Mouse (Mus musculus) lung, postnatal 0 days (tissue): Measurements from ENCODE around the gene Gm45716. TPM values are rescaled to one million over a fixed set of nuclear protein-coding genes. Genes with fewer than 3 reads are reported as not detected.

Experiments
- ATAC-seq: fragments of 200-750 bp; cut with Nextera tagmentation; 2 replicates; pipeline ENCODE4 v1.8.0; 2017; ENCODE audit warnings: moderate library complexity
- DNase-seq: peaks from one replicate; pipeline ENCODE4 v3.0.0-alpha.2; 2016; ENCODE audit warnings: low spot score
- H3K27ac ChIP-seq: fragments of 300-500 bp; sonication (generic); 2 replicates; pipeline ENCODE4 v1.5.1; 2014; ENCODE audit warnings: antibody characterized with exemption, mild to moderate bottlenecking, low read length, mixed read lengths
- H3K27me3 ChIP-seq: fragments of 300-500 bp; sonication (generic); replicated peaks from 2 replicates; pipeline ENCODE4 v1.6.1; 2014; ENCODE audit warnings: low read length, mixed read lengths; ENCODE audit not compliant: insufficient read depth
- H3K36me3 ChIP-seq: fragments of 300-500 bp; sonication (generic); 2 replicates; pipeline ENCODE4 v1.6.1; 2014; ENCODE audit warnings: low read length, mixed read lengths; ENCODE audit not compliant: insufficient read depth
- H3K4me1 ChIP-seq: fragments of 300-500 bp; sonication (generic); 2 replicates; pipeline ENCODE4 v1.6.1; 2014; ENCODE audit warnings: antibody characterized with exemption, low read depth, low read length, mixed read lengths; ENCODE audit not compliant: insufficient read depth
- H3K4me2 ChIP-seq: fragments of 300-500 bp; sonication (generic); replicated peaks from 2 replicates; pipeline ENCODE4 v1.6.1; 2014; ENCODE audit warnings: low read depth, mild to moderate bottlenecking, low read length, moderate library complexity, mixed read lengths
- H3K4me3 ChIP-seq: fragments of 300-500 bp; sonication (generic); 2 replicates; pipeline ENCODE4 v1.5.1; 2014; ENCODE audit warnings: low read depth, low read length
- H3K9ac ChIP-seq: fragments of 300-500 bp; sonication (generic); replicated peaks from 2 replicates; pipeline ENCODE4 v1.6.1; 2014; ENCODE audit warnings: low read depth, mild to moderate bottlenecking
- H3K9me3 ChIP-seq: fragments of 300-500 bp; sonication (generic); 2 replicates; pipeline ENCODE4 v1.6.1; 2016; ENCODE audit warnings: low read length, mixed read lengths
- CTCF ChIP-seq: IDR thresholded peaks from 2 replicates; pipeline ENCODE4 v1.5.1; 2016; ENCODE audit warnings: antibody characterized with exemption, mild to moderate bottlenecking
- EP300 ChIP-seq: IDR thresholded peaks from 2 replicates; pipeline ENCODE4 v1.6.1; 2016; ENCODE audit warnings: antibody characterized with exemption, mild to moderate bottlenecking, control low read depth
- WGBS: fragments of 180-500 bp; shearing (Covaris S2); extraction: QIAGEN DNeasy Blood & Tissue Kit; methylation state at CpG from one replicate; pipeline ENCODE4 v1.1.7; 2014; 5-methylcytosine and 5-hydroxymethylcytosine counted together
- polyA plus RNA-seq: library from polyadenylated mRNA; unstranded; fragments of >200 nt; fragmentation: Nextera tagmentation; extraction: Ambion mirVana; gene quantifications from 2 replicates; pipeline ENCODE4 v1.2.1, GENCODE M21; 2015

The Gm45716 gene
- polyA plus RNA-seq, 1 experiment from 2014 or later, result 11.9 TPM

DNA sequence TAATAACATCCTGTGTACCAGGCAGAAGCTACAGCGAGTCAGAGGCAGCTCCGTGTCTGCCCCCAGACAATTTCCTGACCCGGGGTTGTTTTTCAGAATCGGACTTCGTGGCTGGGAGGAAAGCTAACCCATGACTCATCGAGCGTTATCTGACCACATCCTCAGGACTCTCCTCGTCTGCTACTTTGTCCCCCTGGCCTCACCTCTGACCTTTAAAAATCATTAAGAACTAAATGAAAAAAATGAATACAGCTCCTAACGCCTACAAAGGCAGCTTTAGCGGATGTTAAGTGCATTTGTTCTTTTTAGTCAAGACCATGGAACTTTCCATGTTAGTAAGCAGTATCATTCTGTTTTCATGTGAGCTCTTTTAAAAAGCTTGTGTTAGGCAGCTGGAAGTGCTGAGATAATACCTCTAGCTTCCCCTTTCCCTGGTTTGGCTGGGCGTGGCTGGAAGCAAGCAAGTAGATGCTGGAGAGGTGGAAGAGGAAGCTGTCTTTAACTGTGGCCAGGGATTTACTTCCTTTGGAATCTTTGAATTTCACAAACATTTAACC is 37.5 kb downstream of the Gm45716 start:
- TF ChIP-seq EP300 (peak; percentile 51), CTCF (no peak)
- H3K4me3 ChIP-seq, result no peak overlapping the region
- no peaks in the 10 kb centered on the region for H3K4me1 ChIP-seq
- H3K27me3 ChIP-seq, result no peaks in the 10 kb centered on the region
- H3K27ac ChIP-seq, result peak overlapping the region; percentile 32; the same call in 1 of the 2 replicates
- no peak overlapping the region for H3K4me2 ChIP-seq
- DNase-seq, result peak; percentile 55
- no peak overlapping the region for H3K9ac ChIP-seq
- H3K36me3 ChIP-seq, result no peaks in the 10 kb centered on the region
- 34% methylated on average over 11 of the region's 11 CpGs for WGBS
- H3K9me3 ChIP-seq, result no peaks in the 10 kb centered on the region
- ATAC-seq, result peak; percentile 75

DNA sequence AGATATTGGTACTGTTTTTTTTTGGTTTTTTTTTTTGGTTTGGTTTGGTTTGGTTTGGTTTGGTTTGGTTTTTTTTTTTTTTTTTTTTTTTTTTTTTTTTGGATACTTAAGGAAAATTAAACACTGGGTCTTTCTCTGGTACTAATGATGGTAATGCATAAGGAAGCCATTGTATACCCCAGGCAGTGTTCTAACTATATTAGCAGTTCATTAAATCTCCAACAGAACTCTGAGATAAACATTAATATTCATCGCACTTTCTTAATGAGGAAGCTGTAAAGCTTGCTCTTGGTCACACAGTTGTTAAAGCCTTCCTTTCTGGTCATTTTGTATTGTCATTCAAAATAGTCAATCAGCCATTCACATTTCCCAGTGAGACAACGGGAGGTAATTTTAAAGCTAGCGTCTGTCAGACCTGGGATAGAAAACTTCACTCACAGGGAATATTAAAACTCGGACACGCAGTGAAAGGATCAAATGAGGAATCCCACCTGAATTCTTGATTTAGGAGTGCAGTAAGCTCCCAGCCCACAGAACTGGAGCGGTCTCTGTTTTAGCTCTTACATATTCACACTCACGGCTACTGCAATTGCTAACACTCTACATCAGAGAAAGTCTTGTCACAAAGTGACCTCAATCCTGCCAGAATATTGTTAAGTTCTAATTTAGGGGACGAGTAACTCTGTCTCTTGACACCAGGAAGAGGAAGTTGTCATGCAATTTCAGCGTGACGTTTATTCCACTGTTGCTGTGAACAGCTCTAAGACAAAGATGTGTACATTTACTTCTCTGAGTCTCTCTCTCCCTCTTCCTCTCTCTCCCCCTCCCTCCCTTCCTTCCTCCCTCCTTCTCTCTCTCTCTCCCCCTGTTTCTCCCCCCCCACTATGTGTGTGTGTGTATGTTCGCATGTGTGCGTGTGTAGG is 39.8 kb downstream of the Gm45716 start:
- Histone ChIP-seq H3K27ac (no peak overlapping the region), H3K4me2 (no peak overlapping the region), H3K9me3 (no peaks in the 10 kb centered on the region), H3K27me3 (no peaks in the 10 kb centered on the region), H3K4me3 (no peak overlapping the region), H3K36me3 (no peaks in the 10 kb centered on the region), H3K4me1 (no peaks in the 10 kb centered on the region; the same call in none of the 2 replicates), H3K9ac (no peak overlapping the region)
- TF ChIP-seq CTCF, result no peak
- TF ChIP-seq EP300, result no peak
- ATAC-seq, result no peak
- 64% methylated on average over 12 of the region's 12 CpGs for WGBS
- DNase-seq, result no peak

DNA sequence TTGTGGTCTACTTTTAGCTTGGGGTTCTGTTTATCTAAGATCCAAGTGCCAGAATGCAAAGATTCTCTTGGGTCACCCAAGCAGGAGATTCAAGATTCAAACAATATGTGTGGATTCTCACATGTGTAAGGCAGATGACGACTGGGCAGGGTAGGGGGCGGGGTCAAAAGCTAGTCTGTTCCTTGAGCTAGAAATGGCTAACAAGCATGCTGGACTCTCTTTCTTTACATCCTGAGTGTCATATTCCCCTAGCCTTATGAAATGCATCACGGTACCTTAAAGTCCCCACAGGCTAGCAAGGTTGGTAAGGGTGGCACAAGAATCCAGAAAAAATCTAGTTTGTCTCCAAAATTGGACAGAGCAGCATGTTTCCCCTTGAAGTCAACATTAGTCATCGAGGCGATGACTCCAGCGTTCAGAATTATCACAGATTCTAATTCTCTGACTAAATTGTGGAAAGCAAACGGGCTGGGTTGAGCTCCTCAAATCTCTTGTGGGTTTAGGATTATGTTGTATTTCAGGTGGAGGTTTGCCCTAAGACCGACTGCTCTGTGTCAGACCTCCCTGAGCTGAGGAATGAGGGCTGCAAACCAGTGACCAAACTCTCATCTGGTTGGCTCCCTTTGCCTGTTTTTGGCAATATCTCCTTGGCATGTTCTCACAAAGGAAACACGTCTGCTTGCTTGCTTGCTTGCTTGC is 40.9 kb downstream of the Gm45716 start:
- Histone ChIP-seq H3K9ac (no peak overlapping the region), H3K27me3 (no peaks in the 10 kb centered on the region), H3K9me3 (no peaks in the 10 kb centered on the region), H3K4me3 (no peak overlapping the region), H3K27ac (no peak overlapping the region), H3K36me3 (no peaks in the 10 kb centered on the region), H3K4me2 (no peak overlapping the region), H3K4me1 (no peaks in the 10 kb centered on the region; the same call in none of the 2 replicates)
- TF ChIP-seq EP300 (no peak), CTCF (no peak)
- 83% methylated on average over 9 of the region's 9 CpGs for WGBS
- ATAC-seq (no peak), DNase-seq (no peak)

DNA sequence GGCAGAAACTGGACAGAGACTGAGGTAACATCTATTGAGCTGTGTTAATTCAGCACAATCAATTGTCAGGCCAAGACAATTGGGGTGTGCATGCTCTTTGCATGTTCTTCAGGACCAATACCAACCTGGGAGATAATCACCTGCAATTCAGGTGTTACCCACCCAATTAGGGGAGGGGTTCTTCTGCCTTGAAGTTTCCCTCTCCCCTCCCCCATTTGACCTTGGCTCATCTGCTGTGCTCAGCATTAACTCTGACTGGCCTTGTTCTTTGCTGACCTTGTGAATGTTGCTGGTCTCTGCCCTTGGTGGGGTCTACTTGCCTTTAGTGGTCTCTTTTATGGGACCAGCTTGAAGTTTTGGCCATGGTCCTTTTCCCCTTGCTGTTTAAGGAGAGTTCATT is 42.3 kb downstream of the Gm45716 start:
- H3K27me3 ChIP-seq, result no peaks in the 10 kb centered on the region
- no peak for TF ChIP-seq EP300
- TF ChIP-seq CTCF, result no peak
- no peaks in the 10 kb centered on the region for H3K9me3 ChIP-seq
- DNase-seq (no peak), ATAC-seq (no peak)
- H3K27ac ChIP-seq, result no peak overlapping the region
- no peak overlapping the region for H3K4me2 ChIP-seq
- no peaks in the 10 kb centered on the region; the same call in none of the 2 replicates for H3K4me1 ChIP-seq
- no peaks in the 10 kb centered on the region for H3K36me3 ChIP-seq
- H3K9ac ChIP-seq, result no peak overlapping the region
- no peak overlapping the region for H3K4me3 ChIP-seq

DNA sequence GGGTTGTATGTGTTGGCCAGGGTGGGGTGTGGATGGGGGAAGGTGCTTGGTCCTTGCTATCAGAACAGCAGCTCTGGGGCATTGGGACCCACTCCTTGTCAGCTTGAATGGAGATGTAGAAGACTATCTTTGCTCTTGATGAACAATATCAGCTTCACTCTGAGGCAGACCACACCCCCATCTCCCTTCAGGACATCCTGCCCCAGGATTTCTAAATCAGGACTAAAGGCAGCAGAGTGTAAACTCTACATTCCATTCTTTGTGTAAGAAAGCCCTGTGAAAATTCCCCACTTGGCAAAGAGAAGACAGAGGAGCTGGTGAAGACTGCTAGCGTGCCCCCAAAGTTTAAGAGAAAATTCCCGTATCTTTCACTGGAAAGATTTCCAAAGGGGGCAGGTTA is 43.2 kb downstream of the Gm45716 start:
- 0 out of 2 replicates have a peak, but pooled peaks have one; percentile 31 for TF ChIP-seq EP300
- TF ChIP-seq CTCF, result no peak
- no peak overlapping the region for H3K4me3 ChIP-seq
- ATAC-seq, result peak; percentile 68

DNA sequence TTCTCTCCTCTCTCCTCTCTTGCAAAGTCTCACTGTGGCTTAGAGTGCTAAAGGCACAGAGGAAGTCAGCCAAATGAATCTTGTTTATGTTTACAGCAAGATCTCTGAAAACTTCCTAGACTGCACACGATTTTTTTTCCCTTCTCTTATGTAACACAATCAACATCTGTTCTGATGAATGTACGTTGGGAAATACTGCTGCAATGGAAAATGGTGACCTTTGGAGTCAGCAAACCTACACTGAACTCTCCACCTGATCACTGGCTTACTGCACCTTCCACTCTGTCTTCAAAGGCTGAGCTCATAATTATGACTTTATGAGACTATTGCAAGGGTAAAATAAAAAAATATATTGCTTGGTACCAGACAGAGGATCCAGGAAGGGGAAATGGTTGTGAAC is 44.1 kb downstream of the Gm45716 start:
- TF ChIP-seq CTCF (no peak), EP300 (no peak)
- no peak for ATAC-seq
- H3K4me3 ChIP-seq, result no peak overlapping the region
- H3K9ac ChIP-seq, result no peak overlapping the region
- no peaks in the 10 kb centered on the region for H3K36me3 ChIP-seq
- H3K27me3 ChIP-seq, result no peaks in the 10 kb centered on the region
- H3K4me1 ChIP-seq, result no peaks in the 10 kb centered on the region; the same call in none of the 2 replicates
- no peaks in the 10 kb centered on the region for H3K9me3 ChIP-seq
- peak; percentile 56 for DNase-seq
- H3K4me2 ChIP-seq, result no peak overlapping the region
- 25% methylated on average over 2 of the region's 2 CpGs for WGBS
- no peak overlapping the region; the same call in 1 of the 2 replicates for H3K27ac ChIP-seq

More for the DNA sequence above, 43.2 kb downstream of the Gm45716 start:
- WGBS, result 28% methylated on average over 2 of the region's 2 CpGs
- DNase-seq, result peak; percentile 61
- H3K9ac ChIP-seq, result no peak overlapping the region
- no peak overlapping the region for H3K27ac ChIP-seq
- no peaks in the 10 kb centered on the region; the same call in none of the 2 replicates for H3K4me1 ChIP-seq
- H3K9me3 ChIP-seq, result no peaks in the 10 kb centered on the region
- H3K36me3 ChIP-seq, result no peaks in the 10 kb centered on the region
- no peak overlapping the region for H3K4me2 ChIP-seq
- no peaks in the 10 kb centered on the region for H3K27me3 ChIP-seq
